Mouse (Mus musculus): Measurements from ENCODE around the gene Acvr2a. TPM values are rescaled to one million over a fixed set of nuclear protein-coding genes. Genes with fewer than 3 reads are reported as not detected.
A peak's percentile ranks its signal among the peaks of the same experiment; 100 is the strongest.

Gene Acvr2a
- total RNA-seq (2014; rRNA removed) (50.3 and 54.8 TPM in 2 replicates), polyA plus RNA-seq (2015; fragmentation: Nextera tagmentation; extraction: Ambion mirVana) (23.7 and 24.0 TPM in 2 replicates)

- Histone ChIP-seq H3K27ac (peak within 1 kb of the TSS; percentile 98), H3K4me1 (ENCODE audit: insufficient read depth, low read length) (no peaks in the 10 kb centered on the region), H3K4me2 (ENCODE audit: low read depth, low read length) (peak within 1 kb of the TSS; percentile 77), H3K36me3 (ENCODE audit: insufficient read depth, low read length) (no peaks in the 10 kb centered on the region), H3K27me3 (ENCODE audit: insufficient read depth, low read length) (no peaks in the 10 kb centered on the region), H3K4me3 (ENCODE audit: low read length) (peak within 1 kb of the TSS; percentile 90), H3K9me3 (ENCODE audit: low read length) (no peaks in the 10 kb centered on the region), H3K9ac (replicated peaks; ENCODE audit: low read length) (peak within 1 kb of the TSS; percentile 81)
- ATAC-seq (peak; percentile 95), DNase-seq (ENCODE audit: low spot score) (peak; percentile 96)
- WGBS = under 1% methylated on average over 84 of the region's 105 CpGs
- TF ChIP-seq CTCF (IDR thresholded peaks at IDR 0.05; ENCODE audit: low read depth) = no peak
Measured at GRCm38 (mm10) chr2:48813371-48814222, at the start of gene Acvr2a. TSS of gene Acvr2a (plus strand) at chr2:48814109.

GRCm38 (mm10) chr2:48766513-48766912 is 47.4 kb upstream of the Acvr2a start:
- H3K9me3 ChIP-seq (ENCODE audit: low read length) = no peaks in the 10 kb centered on the region
- no peaks in the 10 kb centered on the region for H3K4me1 ChIP-seq (ENCODE audit: insufficient read depth, low read length)
- TF ChIP-seq CTCF (IDR thresholded peaks at IDR 0.05; ENCODE audit: low read depth) = no peak
- H3K27ac ChIP-seq = no peak overlapping the region
- no peaks in the 10 kb centered on the region for H3K36me3 ChIP-seq (ENCODE audit: insufficient read depth, low read length)
- DNase-seq (ENCODE audit: low spot score) = no peak
- H3K27me3 ChIP-seq (ENCODE audit: insufficient read depth, low read length) = no peaks in the 10 kb centered on the region
- no peak overlapping the region for H3K4me2 ChIP-seq (ENCODE audit: low read depth, low read length)
- H3K4me3 ChIP-seq (ENCODE audit: low read length) = no peak overlapping the region
- 87% methylated on average over 5 of the region's 5 CpGs for WGBS
- no peak for ATAC-seq
- no peak overlapping the region for H3K9ac ChIP-seq (replicated peaks; ENCODE audit: low read length)

GRCm38 (mm10) chr2:48767778-48768177 is 46.1 kb upstream of the Acvr2a start:
- no peak for DNase-seq (ENCODE audit: low spot score)
- Histone ChIP-seq H3K27me3 (ENCODE audit: insufficient read depth, low read length) (no peaks in the 10 kb centered on the region), H3K4me2 (ENCODE audit: low read depth, low read length) (no peak overlapping the region), H3K4me1 (ENCODE audit: insufficient read depth, low read length) (no peaks in the 10 kb centered on the region), H3K27ac (no peak overlapping the region), H3K9me3 (ENCODE audit: low read length) (no peaks in the 10 kb centered on the region), H3K4me3 (ENCODE audit: low read length) (no peak overlapping the region), H3K36me3 (ENCODE audit: insufficient read depth, low read length) (no peaks in the 10 kb centered on the region), H3K9ac (replicated peaks; ENCODE audit: low read length) (no peak overlapping the region)
- WGBS = 79% methylated on average over 2 of the region's 2 CpGs
- no peak for ATAC-seq
- TF ChIP-seq CTCF (IDR thresholded peaks at IDR 0.05; ENCODE audit: low read depth) = no peak

- Histone ChIP-seq H3K4me3 (ENCODE audit: low read length) (no peak overlapping the region), H3K9ac (replicated peaks; ENCODE audit: low read length) (no peak overlapping the region), H3K36me3 (ENCODE audit: insufficient read depth, low read length) (no peaks in the 10 kb centered on the region), H3K27ac (no peak overlapping the region), H3K27me3 (ENCODE audit: insufficient read depth, low read length) (no peaks in the 10 kb centered on the region), H3K4me1 (ENCODE audit: insufficient read depth, low read length) (no peaks in the 10 kb centered on the region), H3K9me3 (ENCODE audit: low read length) (no peaks in the 10 kb centered on the region), H3K4me2 (ENCODE audit: low read depth, low read length) (no peak overlapping the region)
- no peak for ATAC-seq
- WGBS = 92% methylated on average over 2 of the region's 2 CpGs
- no peak for TF ChIP-seq CTCF (IDR thresholded peaks at IDR 0.05; ENCODE audit: low read depth)
- DNase-seq (ENCODE audit: low spot score) = no peak
Measured at GRCm38 (mm10) chr2:48768219-48768618, 45.7 kb upstream of the Acvr2a start.

- Histone ChIP-seq H3K4me3 (ENCODE audit: low read length) (no peak overlapping the region), H3K4me2 (ENCODE audit: low read depth, low read length) (no peak overlapping the region), H3K9ac (replicated peaks; ENCODE audit: low read length) (no peak overlapping the region), H3K36me3 (ENCODE audit: insufficient read depth, low read length) (no peaks in the 10 kb centered on the region), H3K9me3 (ENCODE audit: low read length) (no peaks in the 10 kb centered on the region), H3K27me3 (ENCODE audit: insufficient read depth, low read length) (no peaks in the 10 kb centered on the region), H3K4me1 (ENCODE audit: insufficient read depth, low read length) (no peaks in the 10 kb centered on the region), H3K27ac (no peak overlapping the region)
- 74% methylated on average over 7 of the region's 7 CpGs for WGBS
- DNase-seq (ENCODE audit: low spot score) (no peak), ATAC-seq (no peak)
- TF ChIP-seq CTCF (IDR thresholded peaks at IDR 0.05; ENCODE audit: low read depth) = no peak
Measured at GRCm38 (mm10) chr2:48770100-48770499, 43.8 kb upstream of the Acvr2a start.

GRCm38 (mm10) chr2:48770634-48771033 is 43.3 kb upstream of the Acvr2a start:
- peak; percentile 10 for DNase-seq (ENCODE audit: low spot score)

GRCm38 (mm10) chr2:48775281-48775680 is 38.6 kb upstream of the Acvr2a start:
- WGBS = 88% methylated on average over 3 of the region's 3 CpGs
- H3K27ac ChIP-seq = no peak overlapping the region
- TF ChIP-seq CTCF (IDR thresholded peaks at IDR 0.05; ENCODE audit: low read depth) = no peak
- no peaks in the 10 kb centered on the region for H3K4me1 ChIP-seq (ENCODE audit: insufficient read depth, low read length)
- H3K27me3 ChIP-seq (ENCODE audit: insufficient read depth, low read length) = no peaks in the 10 kb centered on the region
- DNase-seq (ENCODE audit: low spot score) (no peak), ATAC-seq (no peak)
- no peaks in the 10 kb centered on the region for H3K36me3 ChIP-seq (ENCODE audit: insufficient read depth, low read length)
- no peak overlapping the region for H3K9ac ChIP-seq (replicated peaks; ENCODE audit: low read length)
- H3K9me3 ChIP-seq (ENCODE audit: low read length) = no peaks in the 10 kb centered on the region
- no peak overlapping the region for H3K4me2 ChIP-seq (ENCODE audit: low read depth, low read length)
- no peak overlapping the region for H3K4me3 ChIP-seq (ENCODE audit: low read length)

More at GRCm38 (mm10) chr2:48770634-48771033, 43.3 kb upstream of the Acvr2a start:
- H3K9me3 ChIP-seq (ENCODE audit: low read length) = no peaks in the 10 kb centered on the region
- WGBS = 80% methylated on average over 3 of the region's 3 CpGs
- H3K4me2 ChIP-seq (ENCODE audit: low read depth, low read length) = no peak overlapping the region
- no peaks in the 10 kb centered on the region for H3K4me1 ChIP-seq (ENCODE audit: insufficient read depth, low read length)
- no peak overlapping the region for H3K27ac ChIP-seq
- no peaks in the 10 kb centered on the region for H3K36me3 ChIP-seq (ENCODE audit: insufficient read depth, low read length)
- ATAC-seq = peak; percentile 18; the same call in 1 of the 2 replicates
- H3K4me3 ChIP-seq (ENCODE audit: low read length) = no peak overlapping the region
- TF ChIP-seq CTCF (IDR thresholded peaks at IDR 0.05; ENCODE audit: low read depth) = no peak
- no peak overlapping the region for H3K9ac ChIP-seq (replicated peaks; ENCODE audit: low read length)
- H3K27me3 ChIP-seq (ENCODE audit: insufficient read depth, low read length) = no peaks in the 10 kb centered on the region
